Mouse (Mus musculus) forebrain, embryonic 13.5 days (tissue): ENCODE measurements at regions not wholly inside any gene's neighbourhood (a gene's known extent, or its start where the extent isn't known, plus 50 kb on each side); places are given as distances from the start of the nearest gene placed in this dataset.
"Not testable (repeated sequence)": the region's sequence is repeated elsewhere in the genome, so short reads cannot be mapped to it uniquely, and the experiment has no call there.

Experiments
- ATAC-seq: fragments of 200-750 bp; cut with Nextera tagmentation; 2 replicates; pipeline ENCODE4 v1.8.0; 2017
- H3K27ac ChIP-seq: fragments of 300-500 bp; sonication (generic); 2 replicates; pipeline ENCODE4 v1.5.1; 2015; ENCODE audit warnings: inconsistent platforms, mild to moderate bottlenecking, moderate library complexity
- H3K27me3 ChIP-seq: fragments of 300-500 bp; sonication (generic); 2 replicates; pipeline ENCODE4 v1.6.1; 2015; ENCODE audit warnings: mild to moderate bottlenecking, inconsistent platforms
- H3K36me3 ChIP-seq: fragments of 300-500 bp; sonication (generic); 2 replicates; pipeline ENCODE4 v1.6.1; 2015; ENCODE audit warnings: mild to moderate bottlenecking, inconsistent platforms; ENCODE audit not compliant: poor library complexity, severe bottlenecking
- H3K4me1 ChIP-seq: fragments of 300-500 bp; sonication (generic); 2 replicates; pipeline ENCODE4 v1.6.1; 2015; ENCODE audit warnings: inconsistent platforms
- H3K4me2 ChIP-seq: fragments of 300-500 bp; sonication (generic); 2 replicates; pipeline ENCODE4 v1.6.1; 2015; ENCODE audit warnings: inconsistent platforms, mild to moderate bottlenecking, moderate library complexity
- H3K4me3 ChIP-seq: fragments of 300-500 bp; sonication (generic); 2 replicates; pipeline ENCODE4 v1.5.1; 2015; ENCODE audit warnings: mild to moderate bottlenecking, inconsistent platforms
- H3K9ac ChIP-seq: fragments of 300-500 bp; sonication (generic); 2 replicates; pipeline ENCODE4 v1.6.1; 2015; ENCODE audit warnings: mild to moderate bottlenecking, inconsistent platforms
- H3K9me3 ChIP-seq: fragments of 300-500 bp; sonication (generic); replicated peaks from 2 replicates; pipeline ENCODE4 v1.6.1; 2016; ENCODE audit warnings: inconsistent platforms
- WGBS: fragments of 180-500 bp; shearing (Covaris S2); methylation state at CpG from one replicate; pipeline ENCODE4 v1.1.7; 2015; 5-methylcytosine and 5-hydroxymethylcytosine counted together

GRCm38 (mm10) chr2:171618333-171618732 lies 424.9 kb downstream of the Cbln4 start:
- ATAC-seq = no peak
- no peak overlapping the region for H3K4me3 ChIP-seq
- WGBS = 91% methylated on average over 9 of the region's 9 CpGs

GRCm38 (mm10) chr2:171615462-171615861 lies 427.8 kb downstream of the Cbln4 start:
- Histone ChIP-seq H3K4me1 (no peaks in the 10 kb centered on the region), H3K4me2 (no peak overlapping the region), H3K27me3 (no peaks in the 10 kb centered on the region), H3K9me3 (no peaks in the 10 kb centered on the region), H3K9ac (no peak overlapping the region), H3K36me3 (no peaks in the 10 kb centered on the region), H3K27ac (no peak overlapping the region), H3K4me3 (no peak overlapping the region)
- WGBS = 70% methylated on average over 2 of the region's 2 CpGs
- ATAC-seq = no peak

More at GRCm38 (mm10) chr2:171618333-171618732, 424.9 kb downstream of the Cbln4 start:
- H3K27ac ChIP-seq = no peak overlapping the region
- H3K9me3 ChIP-seq = no peaks in the 10 kb centered on the region
- no peak overlapping the region for H3K4me2 ChIP-seq
- no peaks in the 10 kb centered on the region for H3K27me3 ChIP-seq
- H3K36me3 ChIP-seq = no peaks in the 10 kb centered on the region
- H3K9ac ChIP-seq = no peak overlapping the region
- H3K4me1 ChIP-seq = no peaks in the 10 kb centered on the region

- Histone ChIP-seq H3K4me2 (no peak overlapping the region), H3K9me3 (no peaks in the 10 kb centered on the region), H3K4me3 (no peak overlapping the region), H3K4me1 (no peaks in the 10 kb centered on the region), H3K27ac (no peak overlapping the region), H3K36me3 (no peaks in the 10 kb centered on the region), H3K9ac (no peak overlapping the region), H3K27me3 (0 out of 2 replicates have a peak, but pooled peaks cover 7% of the 10 kb centered on the region)
- 72% methylated on average over 5 of the region's 5 CpGs for WGBS
- no peak for ATAC-seq
These were observed 438.2 kb downstream of the Cbln4 start for GRCm38 (mm10) chr2:171605064-171605463.

GRCm38 (mm10) chr2:171595240-171595639 lies 448.0 kb downstream of the Cbln4 start:
- peaks cover 63% of the 10 kb centered on the region for H3K27me3 ChIP-seq
- H3K9ac ChIP-seq = no peak overlapping the region
- H3K27ac ChIP-seq = no peak overlapping the region
- H3K36me3 ChIP-seq = no peaks in the 10 kb centered on the region
- no peaks in the 10 kb centered on the region for H3K9me3 ChIP-seq
- H3K4me1 ChIP-seq = peaks cover 6% of the 10 kb centered on the region
- WGBS = 81% methylated on average over 5 of the region's 5 CpGs
- H3K4me2 ChIP-seq = no peak overlapping the region
- no peak for ATAC-seq
- no peak overlapping the region for H3K4me3 ChIP-seq

- Histone ChIP-seq H3K4me1 (peaks cover 6% of the 10 kb centered on the region), H3K4me2 (no peak overlapping the region), H3K27me3 (peaks cover 71% of the 10 kb centered on the region), H3K4me3 (no peak overlapping the region), H3K27ac (no peak overlapping the region), H3K9ac (no peak overlapping the region), H3K36me3 (no peaks in the 10 kb centered on the region), H3K9me3 (no peaks in the 10 kb centered on the region)
- WGBS = 17% methylated on average over 3 of the region's 3 CpGs
- ATAC-seq = no peak
These were observed 449.4 kb downstream of the Cbln4 start for GRCm38 (mm10) chr2:171593884-171594283.

- Histone ChIP-seq H3K4me1 (peaks cover 10% of the 10 kb centered on the region), H3K9me3 (no peaks in the 10 kb centered on the region), H3K27me3 (peaks cover 67% of the 10 kb centered on the region), H3K36me3 (no peaks in the 10 kb centered on the region), H3K9ac (no peak overlapping the region), H3K27ac (no peak overlapping the region), H3K4me2 (no peak overlapping the region), H3K4me3 (no peak overlapping the region)
- ATAC-seq = no peak
- WGBS = 85% methylated on average over 6 of the region's 6 CpGs
These were observed 451.0 kb downstream of the Cbln4 start for GRCm38 (mm10) chr2:171592315-171592714.

GRCm38 (mm10) chr2:171588158-171588557 lies 455.1 kb downstream of the Cbln4 start:
- WGBS = 58% methylated on average over 4 of the region's 4 CpGs
- H3K27ac ChIP-seq = no peak overlapping the region

GRCm38 (mm10) chr2:171587635-171588034 lies 455.6 kb downstream of the Cbln4 start:
- 51% methylated on average over 9 of the region's 9 CpGs for WGBS
- peaks cover 38% of the 10 kb centered on the region for H3K27me3 ChIP-seq
- H3K4me2 ChIP-seq = peak overlapping the region; percentile 18; the same call in 1 of the 2 replicates
- peaks cover 4% of the 10 kb centered on the region for H3K4me1 ChIP-seq
- peak; percentile 43; the same call in 1 of the 2 replicates for ATAC-seq
- H3K4me3 ChIP-seq = no peak overlapping the region
- no peaks in the 10 kb centered on the region for H3K9me3 ChIP-seq
- H3K9ac ChIP-seq = no peak overlapping the region
- H3K27ac ChIP-seq = no peak overlapping the region
- no peaks in the 10 kb centered on the region for H3K36me3 ChIP-seq

More at GRCm38 (mm10) chr2:171588158-171588557, 455.1 kb downstream of the Cbln4 start:
- peaks cover 4% of the 10 kb centered on the region for H3K4me1 ChIP-seq
- no peak for ATAC-seq
- no peak overlapping the region for H3K4me2 ChIP-seq
- H3K27me3 ChIP-seq = peaks cover 43% of the 10 kb centered on the region
- H3K36me3 ChIP-seq = no peaks in the 10 kb centered on the region
- no peak overlapping the region for H3K9ac ChIP-seq
- no peaks in the 10 kb centered on the region for H3K9me3 ChIP-seq
- no peak overlapping the region for H3K4me3 ChIP-seq

GRCm38 (mm10) chr2:171586853-171587220 lies 456.4 kb downstream of the Cbln4 start:
- Histone ChIP-seq H3K9me3 (no peaks in the 10 kb centered on the region), H3K27me3 (peaks cover 30% of the 10 kb centered on the region), H3K4me1 (peaks cover 4% of the 10 kb centered on the region), H3K4me2 (no peak overlapping the region), H3K9ac (no peak overlapping the region), H3K27ac (no peak overlapping the region), H3K4me3 (no peak overlapping the region), H3K36me3 (no peaks in the 10 kb centered on the region)
- 92% methylated on average over 4 of the region's 4 CpGs for WGBS
- ATAC-seq = no peak

GRCm38 (mm10) chr2:171586217-171586852 lies 456.9 kb downstream of the Cbln4 start:
- 92% methylated on average over 6 of the region's 6 CpGs for WGBS
- Histone ChIP-seq H3K27me3 (peaks cover 25% of the 10 kb centered on the region), H3K27ac (no peak overlapping the region), H3K9ac (no peak overlapping the region), H3K36me3 (no peaks in the 10 kb centered on the region), H3K4me2 (no peak overlapping the region), H3K4me1 (peaks cover 4% of the 10 kb centered on the region), H3K4me3 (no peak overlapping the region), H3K9me3 (no peaks in the 10 kb centered on the region)
- no peak for ATAC-seq

GRCm38 (mm10) chr2:171574360-171574759 lies 468.9 kb downstream of the Cbln4 start:
- Histone ChIP-seq H3K27ac (no peak overlapping the region), H3K4me1 (peaks cover 4% of the 10 kb centered on the region; the same call in 1 of the 2 replicates), H3K4me3 (no peak overlapping the region), H3K36me3 (no peaks in the 10 kb centered on the region), H3K4me2 (no peak overlapping the region), H3K9ac (no peak overlapping the region), H3K9me3 (no peaks in the 10 kb centered on the region), H3K27me3 (no peaks in the 10 kb centered on the region)
- 32% methylated on average over 3 of the region's 3 CpGs for WGBS
- ATAC-seq = no peak

- ATAC-seq = no peak
- Histone ChIP-seq H3K9me3 (no peaks in the 10 kb centered on the region), H3K4me1 (0 out of 2 replicates have a peak, but pooled peaks cover 6% of the 10 kb centered on the region), H3K27ac (no peak overlapping the region), H3K4me3 (no peak overlapping the region), H3K36me3 (no peaks in the 10 kb centered on the region), H3K9ac (no peak overlapping the region), H3K4me2 (no peak overlapping the region), H3K27me3 (no peaks in the 10 kb centered on the region)
- 40% methylated on average over 5 of the region's 5 CpGs for WGBS
These were observed 480.6 kb downstream of the Cbln4 start for GRCm38 (mm10) chr2:171562656-171563055.

GRCm38 (mm10) chr2:171542768-171543167 lies 500.5 kb downstream of the Cbln4 start:
- H3K27ac ChIP-seq, H3K36me3 ChIP-seq, H3K9ac ChIP-seq, H3K9me3 ChIP-seq, ATAC-seq, H3K27me3 ChIP-seq, H3K4me3 ChIP-seq, H3K4me2 ChIP-seq, H3K4me1 ChIP-seq: not testable (repeated sequence)
- 91% methylated on average over 18 of the region's 18 CpGs for WGBS
